Mouse (Mus musculus): Measurements from ENCODE around the gene Fgf13. TPM values are rescaled to one million over a fixed set of nuclear protein-coding genes. Genes with fewer than 3 reads are reported as not detected.

The Fgf13 gene
- 100 to 1,000 TPM; 404 to 467 TPM for total RNA-seq (2021)
- long read RNA-seq, transcript Fgf13-201 (5 exons, 2,499 nt), result major isoform, 233 of 247 reads
- long read RNA-seq, partial matches to known transcripts, result 0 of 247 reads
- long read RNA-seq, other reads (novel, unspliced or antisense), result 12 of 247 reads

DNA sequence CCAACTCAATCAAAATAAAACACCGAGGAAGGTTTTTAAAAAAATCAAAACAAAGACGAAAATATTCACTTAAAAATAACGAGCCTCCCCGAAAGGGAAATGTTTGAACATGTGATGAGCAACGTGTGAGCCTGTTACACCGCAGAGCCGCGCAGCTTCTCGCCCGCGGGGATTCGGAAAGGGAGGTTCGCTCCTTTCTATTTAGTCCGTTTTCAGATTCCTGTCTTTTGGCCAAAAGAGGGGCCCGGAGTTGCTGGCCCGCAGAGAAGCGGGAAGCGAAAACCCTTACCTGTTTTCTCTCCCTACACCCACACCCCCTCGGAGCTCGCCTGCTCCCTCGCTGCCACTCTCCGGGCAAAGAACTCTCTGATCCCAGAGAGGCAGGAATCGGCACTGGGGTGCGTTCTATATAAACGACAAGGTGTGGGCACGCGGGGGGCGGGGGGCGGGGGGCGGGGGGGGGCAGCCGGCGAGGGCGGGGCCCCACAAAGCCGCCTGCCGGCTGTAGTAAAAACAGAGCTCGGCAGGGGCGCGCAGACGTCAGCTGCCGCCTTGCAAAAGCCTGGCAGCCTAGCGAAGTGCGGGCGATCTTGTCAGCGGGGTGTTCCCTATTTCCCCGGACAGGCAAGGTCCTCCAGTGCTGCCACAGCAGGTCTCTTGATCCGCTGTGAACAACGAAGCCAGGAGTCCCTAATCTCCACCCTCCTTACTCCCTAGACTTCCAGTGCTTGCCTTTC is at the start of gene Fgf13:
Gene Fgf13, minus strand, starts transcription at position 377 of the 737 bp plus-strand sequence.
- peak; percentile 16 to 30 for DNase-seq (ENCODE audit: low spot score in 2 of 2)

- no peak for DNase-seq (ENCODE audit: low spot score in 2 of 2)
These were observed 38.7 kb upstream of the Fgf13 start for GRCm38 (mm10) chrX:59606535-59606934.

- no peak for DNase-seq (ENCODE audit: low spot score in 2 of 2)
These were observed 21.2 kb upstream of the Fgf13 start for GRCm38 (mm10) chrX:59589050-59589449.

GRCm38 (mm10) chrX:59585508-59586186 is 17.8 kb upstream of the Fgf13 start:
- no peak for DNase-seq (ENCODE audit: low spot score in 2 of 2)

- no peak for DNase-seq (ENCODE audit: low spot score in 2 of 2)
These were observed 16.2 kb upstream of the Fgf13 start for GRCm38 (mm10) chrX:59584034-59584433.

- DNase-seq (ENCODE audit: low spot score in 2 of 2), result peak; percentile 33 to 42
These were observed 811 bp downstream of the Fgf13 start for GRCm38 (mm10) chrX:59566826-59567694.

DNA sequence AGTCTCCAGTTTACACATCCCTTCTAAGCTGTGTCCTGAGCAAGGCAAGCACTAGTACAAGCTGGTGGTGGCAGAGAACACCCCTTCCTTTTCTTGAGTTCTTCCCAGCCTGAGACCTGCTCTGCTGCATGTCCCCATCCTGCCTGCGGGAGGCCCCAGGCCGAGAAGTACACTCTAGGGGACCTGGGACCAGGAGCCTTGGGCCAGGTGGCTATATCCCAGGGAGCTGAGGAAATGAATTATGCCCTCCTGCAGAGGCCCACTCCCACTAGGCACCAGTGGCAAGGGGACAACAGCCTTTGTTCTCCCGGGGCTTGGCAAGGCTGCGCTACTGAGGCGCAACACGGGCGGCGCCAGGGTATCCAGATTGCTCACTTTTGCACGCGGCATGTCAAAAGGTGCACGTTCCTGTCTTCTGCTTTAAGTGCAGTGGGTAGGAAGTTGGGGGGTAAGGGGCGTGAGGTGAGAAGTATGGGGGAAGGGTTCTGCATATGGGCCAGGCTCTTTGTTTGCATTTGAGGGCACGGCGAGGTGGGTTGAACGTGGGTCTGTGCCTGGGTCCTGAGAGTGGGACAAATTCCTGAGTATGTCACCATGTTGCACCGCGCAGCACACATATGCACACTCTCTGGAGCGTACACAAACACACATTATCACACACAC is 1.7 kb downstream of the Fgf13 start:
- DNase-seq (ENCODE audit: low spot score in 2 of 2), result peak; percentile 22 to 28

GRCm38 (mm10) chrX:59547931-59548330 is 19.9 kb downstream of the Fgf13 start:
- DNase-seq (ENCODE audit: low spot score in 2 of 2), result no peak

GRCm38 (mm10) chrX:59508273-59508672 is 59.6 kb downstream of the Fgf13 start:
- DNase-seq (ENCODE audit: low spot score in 2 of 2), result no peak

DNA sequence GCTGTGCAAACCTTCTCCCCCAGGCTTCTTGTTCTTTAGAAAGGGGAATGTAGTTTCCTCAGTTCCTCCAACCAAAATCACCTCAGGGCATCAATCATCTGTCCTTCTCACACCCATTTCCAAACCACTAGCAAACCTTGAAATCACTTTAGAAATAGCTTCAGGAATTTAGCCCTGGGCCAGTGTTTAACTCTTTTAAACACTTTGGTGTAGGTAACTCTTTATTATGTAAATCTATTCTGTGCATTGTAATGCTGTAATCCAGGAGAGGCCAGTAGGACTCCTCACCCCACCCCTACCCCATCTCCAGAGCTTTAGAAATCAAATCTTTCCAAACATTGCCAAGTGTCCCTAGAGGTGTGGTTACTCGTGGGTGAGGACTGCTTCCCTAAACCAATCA is 74.5 kb downstream of the Fgf13 start:
- no peak for DNase-seq (ENCODE audit: low spot score in 2 of 2)

DNA sequence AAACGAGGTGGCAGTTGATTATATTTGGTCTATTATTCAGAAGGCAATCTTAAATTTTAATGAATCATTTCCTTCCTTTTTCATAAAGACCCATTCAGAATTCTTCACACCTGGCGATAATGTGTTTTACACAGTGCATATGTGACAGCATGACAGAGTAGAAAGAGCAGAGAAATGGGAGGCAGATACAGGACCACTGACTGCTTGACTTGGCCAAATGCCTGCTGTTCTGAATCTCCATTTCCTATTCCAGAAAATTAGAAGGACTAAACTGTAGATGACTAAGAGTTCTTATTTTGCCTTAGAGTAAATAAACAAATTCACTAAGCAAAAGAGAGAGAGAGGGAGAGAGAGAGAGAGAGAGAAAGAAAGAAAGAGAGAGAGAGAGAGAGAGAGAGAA is 82.4 kb downstream of the Fgf13 start:
- DNase-seq (ENCODE audit: low spot score in 2 of 2), result no peak

DNA sequence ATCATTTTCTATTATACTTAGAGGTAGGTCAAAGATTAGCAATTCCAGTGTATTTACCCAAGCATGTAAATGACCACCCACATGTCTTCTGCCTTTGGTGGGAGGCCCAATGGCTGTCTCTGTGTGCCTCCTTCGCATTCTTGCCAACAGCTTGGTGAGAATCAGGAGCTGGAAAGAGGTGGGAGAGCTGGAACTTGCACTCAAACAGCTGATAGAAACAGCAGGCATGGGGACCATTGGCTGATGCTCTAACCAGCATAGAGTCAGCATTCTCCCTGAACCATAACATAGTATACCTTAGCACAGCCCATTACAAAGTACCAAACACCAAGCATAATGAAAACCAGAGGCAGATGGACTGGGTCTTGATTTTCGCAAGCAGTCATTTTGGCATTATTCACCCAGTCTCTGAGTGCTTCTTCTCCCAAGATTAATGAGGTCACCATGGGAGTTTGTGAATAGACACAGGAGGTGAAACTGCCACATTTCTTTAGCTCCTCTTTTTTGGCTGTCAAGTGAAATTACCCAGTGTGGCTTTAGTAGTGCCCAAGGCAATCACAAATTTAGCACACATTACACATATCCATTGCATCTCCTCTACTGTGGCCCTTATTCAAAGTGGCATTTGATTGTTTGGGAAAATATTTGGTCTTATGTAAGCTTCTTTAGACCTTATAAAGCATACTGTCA is 165.1 kb downstream of the Fgf13 start:
- no peak for DNase-seq (ENCODE audit: low spot score in 2 of 2)

- DNase-seq (ENCODE audit: low spot score in 2 of 2), result no peak
These were observed 276.9 kb downstream of the Fgf13 start for GRCm38 (mm10) chrX:59290916-59291411.

- DNase-seq (ENCODE audit: low spot score in 2 of 2), result no peak
These were observed 316.3 kb downstream of the Fgf13 start for GRCm38 (mm10) chrX:59251576-59251975.

GRCm38 (mm10) chrX:59243752-59244151 is 324.1 kb downstream of the Fgf13 start:
- DNase-seq (ENCODE audit: low spot score in 2 of 2), result no peak

- no peak for DNase-seq (ENCODE audit: low spot score in 2 of 2)
These were observed 324.7 kb downstream of the Fgf13 start for GRCm38 (mm10) chrX:59243176-59243575.

- DNase-seq (ENCODE audit: low spot score in 2 of 2), result no peak
These were observed 326.5 kb downstream of the Fgf13 start for GRCm38 (mm10) chrX:59241460-59241747.

DNA sequence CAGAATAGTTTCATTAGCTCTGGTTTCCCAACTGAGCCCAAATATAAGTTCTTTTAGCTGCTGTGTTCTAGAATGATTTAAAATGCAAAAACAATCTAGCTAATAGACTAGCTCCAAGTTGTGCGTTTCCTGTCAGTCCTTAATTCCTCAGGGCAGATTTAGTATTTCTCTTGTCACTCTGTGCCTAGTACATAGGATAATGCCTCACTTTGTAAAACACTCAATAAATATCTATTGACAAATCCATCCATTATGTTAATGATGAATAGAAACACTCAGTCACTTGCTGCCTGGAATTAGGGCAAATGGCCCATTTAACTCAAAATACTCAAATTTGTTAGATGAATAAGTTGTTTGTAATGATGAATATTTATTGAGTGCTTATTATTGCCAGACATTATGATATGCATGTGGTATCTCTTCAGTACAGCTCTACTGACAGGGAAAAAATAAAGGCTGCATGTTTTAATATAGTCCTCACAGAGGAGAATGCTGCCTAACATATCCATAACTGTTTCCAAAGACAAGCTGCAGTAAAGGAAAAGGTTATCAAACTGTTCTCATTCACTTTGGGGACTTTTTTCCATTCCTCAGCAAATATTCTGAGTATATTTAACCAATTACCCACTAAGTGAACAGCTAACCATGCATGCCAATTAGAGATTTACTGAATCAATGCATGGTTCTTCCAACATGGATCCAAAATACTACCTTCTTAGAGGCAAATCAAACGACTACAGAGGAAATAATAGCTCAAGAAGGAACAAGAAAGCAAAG is 327.0 kb downstream of the Fgf13 start:
- no peak for DNase-seq (ENCODE audit: low spot score in 2 of 2)

GRCm38 (mm10) chrX:59220675-59221074 is 347.2 kb downstream of the Fgf13 start:
- DNase-seq (ENCODE audit: low spot score in 2 of 2), result no peak

- DNase-seq (ENCODE audit: low spot score in 2 of 2), result no peak
These were observed 366.7 kb downstream of the Fgf13 start for GRCm38 (mm10) chrX:59201146-59201545.
